Mouse (Mus musculus): Measurements from ENCODE around the gene Ak8.

Gene Ak8

DNA sequence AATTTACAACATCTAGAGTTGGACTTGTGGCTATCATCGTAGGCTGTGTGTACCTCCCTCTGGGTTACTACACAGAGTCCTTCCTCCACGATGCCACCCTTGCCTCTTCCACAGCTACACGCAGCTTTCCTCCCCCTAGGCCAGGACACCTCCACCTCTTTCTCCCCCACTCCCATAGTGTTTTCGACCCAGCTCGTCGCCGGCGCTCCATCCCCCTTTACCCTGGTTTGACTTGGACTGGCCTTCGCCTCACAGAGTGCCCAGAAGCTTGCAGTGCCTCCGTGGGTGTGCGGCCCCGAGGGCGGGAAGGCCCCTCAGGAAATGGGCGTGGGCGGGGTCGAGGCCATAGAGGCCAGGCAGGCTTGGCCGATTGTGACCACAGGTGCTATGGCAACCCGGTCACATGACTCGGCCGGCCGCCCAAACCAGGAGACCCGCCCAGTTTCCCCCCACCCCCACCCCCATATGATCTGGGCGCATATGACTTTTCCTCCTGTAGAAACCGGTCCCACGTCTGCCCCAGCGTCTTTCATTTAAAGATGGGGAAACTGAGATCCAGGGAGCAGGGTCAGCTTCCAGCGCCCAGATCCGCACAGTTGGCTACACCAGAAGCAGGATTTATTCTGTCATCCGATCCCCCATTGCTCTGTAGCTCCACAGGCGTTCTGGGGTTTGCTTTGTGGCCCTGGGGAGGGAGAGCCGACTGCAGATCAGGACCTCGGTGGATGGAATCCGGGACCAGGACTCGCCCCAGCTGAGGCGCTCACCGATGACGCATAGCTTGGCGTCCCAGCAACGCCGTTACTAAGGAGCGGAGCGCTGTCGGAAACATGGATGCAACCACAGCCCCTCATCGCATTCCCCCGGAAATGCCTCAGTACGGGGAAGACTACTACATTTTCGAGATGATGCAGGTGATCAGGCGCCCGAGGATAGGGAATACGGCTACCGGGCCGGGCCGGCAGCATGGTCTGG lies at the start of gene Ak8, which contains the start of gene Spaca9:
Ak8 (plus strand) TSS at position 804 of the 975 bp plus-strand sequence.
Spaca9 (minus strand) TSS at position 367 of the 975 bp plus-strand sequence.
- peak; percentile 88 for DNase-seq

DNA sequence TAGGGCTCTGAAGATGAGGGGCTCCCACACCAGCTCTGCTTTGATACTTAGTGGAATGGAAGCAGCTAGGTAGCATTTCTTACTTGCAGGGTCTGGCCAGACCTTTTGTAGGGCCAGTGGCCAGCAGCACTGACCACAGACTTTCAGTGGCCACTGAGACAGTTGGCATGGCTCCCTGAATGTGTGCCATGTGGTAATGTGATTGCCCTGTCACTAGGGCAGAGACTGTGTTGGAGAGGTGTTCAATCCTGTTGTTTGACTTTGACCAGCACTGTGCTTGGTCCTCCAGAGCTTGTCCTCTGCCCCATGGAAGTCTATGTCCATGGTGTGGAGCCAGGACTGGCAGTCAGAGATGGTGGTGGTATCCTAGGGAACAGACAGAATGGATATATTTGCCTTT lies 49.4 kb upstream of the Ak8 start:
- no peak for DNase-seq

GRCm38 (mm10) chr2:28653351-28653750 lies 46.6 kb upstream of the Ak8 start:
- DNase-seq: peak; percentile 8

DNA sequence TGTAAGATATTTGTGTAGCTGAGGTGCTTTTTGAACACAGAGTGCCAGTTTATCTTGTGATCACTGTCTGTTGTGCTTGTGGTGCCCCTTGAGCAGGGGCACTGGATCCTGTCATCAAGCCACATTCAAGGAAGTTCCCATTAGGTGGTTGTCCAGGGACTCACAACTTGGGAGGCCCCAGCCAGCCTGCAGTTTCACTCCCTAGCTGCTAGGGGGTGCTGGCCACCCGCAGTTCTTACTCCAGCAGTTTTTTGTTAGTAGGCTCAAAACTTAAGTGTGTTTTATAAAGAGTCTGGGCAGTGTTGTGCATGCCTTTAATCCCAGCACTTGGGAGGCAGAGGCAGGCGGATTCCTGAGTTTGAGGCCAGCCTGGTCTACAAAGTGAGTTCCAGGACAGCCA lies 45.7 kb upstream of the Ak8 start:
- DNase-seq: no peak

GRCm38 (mm10) chr2:28656216-28656615 lies 43.7 kb upstream of the Ak8 start:
- no peak for DNase-seq

- DNase-seq: no peak
These were observed 37.1 kb upstream of the Ak8 start for GRCm38 (mm10) chr2:28662891-28663290.

DNA sequence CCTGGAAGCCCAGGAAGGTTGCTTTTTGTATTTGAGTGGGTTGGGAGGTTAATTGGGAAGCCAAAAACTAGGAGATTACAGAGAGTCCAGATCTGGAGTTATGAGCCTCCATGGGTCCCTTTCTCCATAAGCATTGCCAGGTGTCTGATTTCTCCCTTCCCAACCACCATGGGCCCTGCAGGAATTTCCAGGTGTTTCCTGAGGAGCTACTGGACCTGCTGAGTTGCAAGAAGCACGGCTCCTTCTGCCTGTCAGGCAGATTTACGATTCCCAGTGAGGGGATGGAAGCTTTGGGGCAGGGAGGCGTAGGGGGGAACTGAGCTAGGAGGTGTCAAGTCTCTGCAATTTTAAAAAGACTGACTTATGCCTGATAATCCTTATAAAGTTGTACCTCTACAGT lies 34.1 kb upstream of the Ak8 start:
- DNase-seq: no peak

- no peak for DNase-seq
These were observed 28.5 kb upstream of the Ak8 start for GRCm38 (mm10) chr2:28671438-28671837.

DNA sequence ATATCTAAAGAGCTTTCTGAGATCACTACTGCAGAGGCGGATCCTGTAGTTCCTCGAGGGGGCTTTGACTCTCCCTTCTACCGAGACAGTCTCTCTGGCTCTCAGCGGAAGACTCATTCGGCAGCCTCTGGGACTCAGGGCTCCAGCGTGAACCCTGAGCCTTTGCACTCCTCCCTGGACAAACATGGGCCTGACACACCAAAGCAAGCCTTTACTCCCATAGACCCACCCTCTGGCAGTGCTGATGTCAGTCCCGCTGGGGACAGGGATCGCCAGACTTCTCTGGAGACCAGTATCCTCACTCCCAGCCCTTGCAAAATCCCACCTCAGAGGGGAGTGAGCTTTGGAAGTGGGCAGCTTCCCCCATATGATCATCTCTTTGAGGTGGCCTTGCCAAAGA lies 24.0 kb upstream of the Ak8 start:
- no peak for DNase-seq

DNA sequence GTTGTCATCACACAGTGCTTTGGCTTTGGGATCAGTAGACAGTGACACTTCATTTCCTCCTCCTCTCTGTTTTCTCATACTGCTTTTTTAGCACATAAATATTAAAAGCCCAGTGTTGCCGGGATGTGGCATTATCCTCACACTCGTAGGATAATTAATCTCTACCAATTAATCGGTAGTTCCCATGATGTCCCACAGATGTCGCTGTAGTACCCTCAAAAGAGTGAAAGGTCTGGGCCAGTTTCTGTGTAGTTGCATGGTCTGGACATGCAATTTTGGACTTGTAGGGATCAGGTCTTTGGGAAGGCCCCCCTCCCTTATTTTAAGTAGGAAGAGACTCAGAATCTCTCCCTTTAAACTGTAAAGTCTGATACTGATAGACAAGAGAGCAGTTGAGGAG lies 19.3 kb upstream of the Ak8 start:
- no peak for DNase-seq

- DNase-seq: no peak
These were observed 18.2 kb upstream of the Ak8 start for GRCm38 (mm10) chr2:28681718-28682117.

DNA sequence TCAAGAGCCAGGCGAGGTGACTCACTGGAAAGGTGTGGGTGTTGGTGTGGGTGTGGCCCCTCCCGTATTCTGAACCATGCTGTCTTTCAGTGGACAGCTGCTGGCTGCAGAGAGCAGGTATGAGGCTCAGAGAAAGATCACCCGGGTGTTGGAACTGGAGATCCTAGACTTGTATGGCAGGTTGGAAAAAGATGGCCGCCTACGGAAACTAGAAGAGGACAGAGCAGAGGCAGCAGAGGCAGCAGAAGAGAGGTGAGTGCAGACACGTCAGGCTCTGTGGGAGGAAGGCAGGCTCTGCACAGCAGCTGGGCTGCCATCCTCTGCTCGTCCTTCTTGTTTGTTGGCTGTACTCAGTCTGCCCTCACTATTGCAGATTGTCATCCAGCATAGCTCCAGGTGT lies 14.1 kb upstream of the Ak8 start:
- DNase-seq: peak; percentile 29

DNA sequence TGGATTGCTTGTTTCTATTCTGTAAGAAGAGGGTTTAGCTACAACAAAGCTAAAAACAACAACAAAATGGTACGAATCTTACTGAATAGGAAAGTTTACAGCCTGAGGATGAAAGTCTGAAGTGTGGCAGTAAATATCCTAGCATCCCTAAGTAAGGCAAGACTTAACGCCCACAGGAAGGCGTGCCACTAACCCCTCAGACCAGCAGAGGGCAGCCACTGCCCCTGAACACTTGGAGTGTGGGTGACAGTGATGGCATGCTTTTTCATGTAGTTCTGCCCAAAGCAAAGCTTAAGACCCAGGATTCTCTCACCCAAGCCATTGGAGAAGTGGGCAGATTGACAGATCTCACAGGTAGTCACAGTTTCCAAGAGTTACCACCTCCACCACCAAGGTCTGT lies 11.5 kb upstream of the Ak8 start:
- DNase-seq: no peak

GRCm38 (mm10) chr2:28692692-28693091 lies 7.3 kb upstream of the Ak8 start:
- DNase-seq: peak; percentile 21

- DNase-seq: no peak
These were observed 1.4 kb upstream of the Ak8 start for GRCm38 (mm10) chr2:28698566-28698965.

- no peak for DNase-seq
These were observed 1.8 kb downstream of the Ak8 start for GRCm38 (mm10) chr2:28701646-28702262.

DNA sequence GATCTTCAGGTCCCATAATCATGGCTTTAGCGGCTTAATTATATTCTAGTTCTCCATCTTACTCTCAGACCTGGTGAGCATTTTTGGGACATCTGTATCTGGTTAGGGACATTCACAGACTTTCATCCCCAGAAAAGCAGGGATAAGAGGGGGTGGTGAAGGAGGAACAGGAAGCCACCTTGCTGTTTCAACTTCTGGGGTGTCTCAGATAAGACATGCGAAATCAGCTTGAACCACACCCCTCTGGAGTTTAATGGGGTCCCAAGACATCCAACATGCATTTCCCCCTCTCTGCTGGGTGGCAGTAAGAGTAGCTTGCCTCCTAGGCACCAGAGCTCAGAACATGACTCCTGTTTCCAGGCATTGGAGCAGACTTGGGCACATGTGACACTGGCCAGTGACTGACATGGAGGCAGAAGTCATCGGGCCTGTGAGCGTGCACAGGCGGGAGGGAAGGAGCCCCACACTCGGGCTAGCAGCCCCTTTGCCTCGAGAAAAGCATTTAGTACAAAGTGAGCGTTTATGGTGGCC lies 6.2 kb downstream of the Ak8 start:
- no peak for DNase-seq

GRCm38 (mm10) chr2:28706787-28707186 lies 6.8 kb downstream of the Ak8 start:
- DNase-seq: no peak

- DNase-seq: no peak
These were observed 13.1 kb downstream of the Ak8 start for GRCm38 (mm10) chr2:28713036-28713435.

- DNase-seq: no peak
These were observed 22.5 kb downstream of the Ak8 start for GRCm38 (mm10) chr2:28722419-28722818.

DNA sequence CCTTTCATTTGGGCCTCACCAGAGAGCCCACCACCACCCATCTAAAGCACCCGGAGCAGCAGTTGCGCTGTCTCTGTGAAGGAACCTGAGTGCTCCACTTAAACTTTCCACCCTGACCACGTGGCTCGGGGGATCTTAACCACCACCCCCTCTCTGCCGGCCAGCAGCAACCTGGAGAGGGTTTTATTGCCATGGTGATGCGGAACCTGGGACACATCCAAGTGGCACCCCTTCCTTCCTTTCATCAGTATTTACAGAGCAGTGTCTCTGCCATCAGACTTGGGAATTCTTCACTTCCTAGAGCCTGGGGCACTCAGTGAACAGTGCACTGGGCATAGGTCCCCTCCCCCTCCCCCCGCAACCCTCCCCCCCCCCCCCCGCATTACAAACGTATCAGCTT lies 23.9 kb downstream of the Ak8 start:
- DNase-seq: no peak

- DNase-seq: no peak
These were observed 27.9 kb downstream of the Ak8 start for GRCm38 (mm10) chr2:28727786-28728404.

DNA sequence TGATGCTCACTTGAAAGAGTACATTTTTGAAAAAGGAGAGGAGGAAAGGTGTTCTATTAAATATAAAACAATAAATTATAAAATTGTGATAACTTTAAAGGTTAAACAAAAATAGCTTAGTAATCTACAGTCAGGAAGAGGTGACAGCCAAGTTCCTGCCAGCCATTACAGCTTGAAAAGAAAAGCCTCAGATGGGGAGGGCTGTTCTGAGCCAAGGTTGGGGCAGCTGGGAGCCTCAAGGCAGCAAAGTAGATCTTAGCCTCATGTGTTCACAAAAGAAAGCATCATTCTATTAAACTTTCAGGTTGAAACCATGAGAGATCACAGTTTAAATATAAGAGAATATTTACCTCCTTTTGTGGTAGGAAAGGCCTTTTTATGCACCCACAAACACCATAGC lies 30.7 kb downstream of the Ak8 start:
- DNase-seq: no peak

DNA sequence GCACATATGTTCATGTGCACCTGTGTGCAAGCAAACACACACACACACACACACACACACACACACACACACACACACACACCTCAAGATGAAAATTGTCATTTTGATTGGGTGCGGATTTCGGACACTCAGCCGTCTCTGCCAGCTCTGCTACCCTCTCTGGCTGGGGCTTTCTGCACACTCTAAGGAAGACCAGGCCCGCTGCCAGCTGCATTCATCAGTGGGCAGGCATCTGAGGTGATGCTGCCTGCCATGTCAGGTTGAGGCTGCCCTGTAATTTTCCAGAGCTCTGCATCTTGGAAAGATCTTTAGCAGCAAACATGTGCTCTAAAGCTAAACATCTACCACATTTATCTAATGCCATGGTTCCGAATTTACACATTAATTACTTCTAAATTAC lies 37.1 kb downstream of the Ak8 start:
- DNase-seq: no peak
